Mouse (Mus musculus) embryonic facial prominence, embryonic 14.5 days (tissue): ENCODE data around the gene Adamts16. TPM values are rescaled to one million over a fixed set of nuclear protein-coding genes. Genes with fewer than 3 reads are reported as not detected.

Experiments
- ATAC-seq: fragments of 200-750 bp; cut with Nextera tagmentation; 2 replicates; pipeline ENCODE4 v1.8.0; 2017; ENCODE audit warnings: low read depth, moderate number of reproducible peaks, moderate TSS enrichment
- DNase-seq: peaks from one replicate; pipeline ENCODE4 v3.0.0-alpha.2; 2015; ENCODE audit warnings: low spot score
- H3K27ac ChIP-seq: fragments of 300-500 bp; sonication (generic); replicated peaks from 2 replicates; pipeline ENCODE4 v1.5.1; 2014; ENCODE audit warnings: low read depth, mild to moderate bottlenecking, low read length, moderate library complexity
- H3K27me3 ChIP-seq: fragments of 300-500 bp; sonication (generic); replicated peaks from 2 replicates; pipeline ENCODE4 v1.6.1; 2014; ENCODE audit warnings: low read length; ENCODE audit not compliant: control insufficient read depth, insufficient read depth
- H3K36me3 ChIP-seq: fragments of 300-500 bp; sonication (generic); 2 replicates; pipeline ENCODE4 v1.6.1; 2014; ENCODE audit warnings: low read length, mixed read lengths; ENCODE audit not compliant: control insufficient read depth, insufficient read depth
- H3K4me1 ChIP-seq: fragments of 300-500 bp; sonication (generic); 2 replicates; pipeline ENCODE4 v1.6.1; 2014; ENCODE audit warnings: antibody characterized with exemption, low read length; ENCODE audit not compliant: control insufficient read depth, insufficient read depth
- H3K4me2 ChIP-seq: fragments of 300-500 bp; sonication (generic); 2 replicates; pipeline ENCODE4 v1.6.1; 2014; ENCODE audit warnings: low read depth, mild to moderate bottlenecking, low read length, moderate library complexity, mixed read lengths
- H3K4me3 ChIP-seq: fragments of 300-500 bp; sonication (generic); 2 replicates; pipeline ENCODE4 v1.5.1; 2014; ENCODE audit warnings: low read depth, mild to moderate bottlenecking, low read length
- H3K9ac ChIP-seq: fragments of 300-500 bp; sonication (generic); 2 replicates; pipeline ENCODE4 v1.6.1; 2014; ENCODE audit warnings: low read depth, mild to moderate bottlenecking, low read length, moderate library complexity, mixed read lengths
- H3K9me3 ChIP-seq: fragments of 300-500 bp; sonication (generic); 2 replicates; pipeline ENCODE4 v1.6.1; 2016; ENCODE audit warnings: low read length; ENCODE audit not compliant: control insufficient read depth
- WGBS: fragments of 180-500 bp; shearing (Covaris S2); extraction: QIAGEN DNeasy Blood & Tissue Kit; methylation state at CpG from one replicate; pipeline ENCODE4 v1.1.7; 2014; 5-methylcytosine and 5-hydroxymethylcytosine counted together
- polyA plus RNA-seq: library from polyadenylated mRNA; unstranded; fragments of >200 nt; fragmentation: Nextera tagmentation; extraction: Ambion mirVana; gene quantifications from 2 replicates; pipeline ENCODE4 v1.2.1, GENCODE M21; 2014

Adamts16 gene
- polyA plus RNA-seq, 1 experiment from 2014 or later, result 1.9 TPM

DNA sequence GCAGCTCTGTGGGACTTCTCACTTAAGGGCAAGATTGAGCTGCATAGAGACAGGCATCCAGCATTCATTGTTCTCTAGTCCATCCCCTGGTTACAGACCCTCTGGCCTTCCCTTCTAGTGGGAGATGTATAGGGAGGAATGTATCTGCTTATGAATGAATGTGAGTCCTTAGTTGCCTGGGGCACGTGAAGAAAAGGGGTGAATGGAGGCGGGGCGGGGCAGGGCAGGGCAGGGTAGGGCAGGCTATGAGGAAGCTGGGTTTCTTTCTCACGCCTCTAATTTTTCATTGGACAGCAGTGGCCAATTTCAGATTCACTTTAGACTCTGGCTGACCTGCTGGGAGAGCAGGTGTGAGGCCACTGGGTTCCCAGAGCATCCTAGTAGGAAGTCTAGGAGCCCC, 515 bp upstream of the Adamts16 start:
- 48% methylated on average over 4 of the region's 4 CpGs for WGBS
- Histone ChIP-seq H3K27me3 (peaks cover 31% of the 10 kb centered on the region), H3K36me3 (no peaks in the 10 kb centered on the region)

DNA sequence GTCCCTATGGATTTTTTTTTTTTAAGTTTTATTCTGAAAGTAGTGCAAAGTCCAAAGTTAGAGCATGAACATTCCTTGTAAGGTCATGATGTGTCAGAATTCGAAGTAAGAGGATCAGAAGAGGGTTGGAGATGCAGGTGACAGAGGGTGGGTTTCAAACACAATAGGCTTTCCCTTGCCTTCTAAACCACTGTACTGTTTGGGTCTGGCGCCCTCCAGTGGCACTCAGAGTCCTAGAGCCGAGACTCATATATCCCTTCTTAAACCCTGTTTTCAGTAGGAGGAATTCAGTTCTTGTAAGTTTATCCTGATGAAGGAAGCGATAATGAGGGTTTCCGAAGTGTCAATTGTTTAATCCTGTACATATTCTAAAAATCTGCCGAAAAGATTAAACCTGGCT, 1.4 kb downstream of the Adamts16 start:
- no peaks in the 10 kb centered on the region; the same call in 1 of the 2 replicates for H3K4me1 ChIP-seq
- no peak overlapping the region for H3K4me3 ChIP-seq
- H3K9ac ChIP-seq, result no peak overlapping the region
- H3K9me3 ChIP-seq, result no peaks in the 10 kb centered on the region
- DNase-seq (peak; percentile 81), ATAC-seq (peak; percentile 87)
- peaks cover 31% of the 10 kb centered on the region for H3K27me3 ChIP-seq
- 10% methylated on average over 6 of the region's 6 CpGs for WGBS
- no peak overlapping the region for H3K27ac ChIP-seq
- no peak overlapping the region for H3K4me2 ChIP-seq
- H3K36me3 ChIP-seq, result no peaks in the 10 kb centered on the region

More for the DNA sequence above, 515 bp upstream of the Adamts16 start:
- Histone ChIP-seq H3K27ac (no peak overlapping the region), H3K4me2 (no peak overlapping the region), H3K9ac (no peak overlapping the region), H3K4me3 (no peak overlapping the region), H3K4me1 (no peaks in the 10 kb centered on the region), H3K9me3 (no peaks in the 10 kb centered on the region)
- ATAC-seq (no peak), DNase-seq (no peak)

GRCm38 (mm10) chr13:70837571-70837970, 4.0 kb downstream of the Adamts16 start:
- no peak overlapping the region for H3K4me3 ChIP-seq
- H3K4me1 ChIP-seq, result no peaks in the 10 kb centered on the region; the same call in 1 of the 2 replicates
- H3K4me2 ChIP-seq, result no peak overlapping the region
- H3K9me3 ChIP-seq, result no peaks in the 10 kb centered on the region
- DNase-seq (no peak), ATAC-seq (no peak)
- no peaks in the 10 kb centered on the region for H3K36me3 ChIP-seq
- no peak overlapping the region for H3K9ac ChIP-seq
- H3K27ac ChIP-seq, result no peak overlapping the region
- WGBS, result 70% methylated on average over 5 of the region's 5 CpGs
- peaks cover 25% of the 10 kb centered on the region for H3K27me3 ChIP-seq

DNA sequence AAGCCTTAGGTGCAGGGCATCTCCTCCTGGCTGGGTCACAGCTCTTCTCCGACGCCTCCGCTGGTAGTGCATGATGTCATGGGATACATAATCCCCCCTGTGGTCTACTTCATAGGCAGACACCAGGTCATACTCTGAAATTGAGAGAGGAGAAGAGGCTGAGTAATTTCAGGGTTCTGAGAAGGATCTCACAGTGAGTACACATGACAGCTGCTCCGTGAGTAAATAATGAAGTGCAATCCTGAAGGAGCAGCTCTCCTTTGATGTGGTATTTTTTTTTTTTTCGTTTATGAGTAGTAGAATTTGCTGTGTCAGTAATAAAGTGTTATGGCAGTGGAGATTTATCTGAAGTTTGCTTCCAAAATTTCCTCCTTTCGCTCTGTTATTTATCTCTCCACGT, 5.4 kb downstream of the Adamts16 start:
- Histone ChIP-seq H3K4me3 (no peak overlapping the region), H3K4me2 (no peak overlapping the region), H3K27ac (no peak overlapping the region), H3K9ac (no peak overlapping the region), H3K27me3 (peaks cover 12% of the 10 kb centered on the region), H3K4me1 (no peaks in the 10 kb centered on the region; the same call in 1 of the 2 replicates), H3K9me3 (no peaks in the 10 kb centered on the region), H3K36me3 (no peaks in the 10 kb centered on the region)
- ATAC-seq (no peak), DNase-seq (peak; percentile 31)
- 48% methylated on average over 7 of the region's 7 CpGs for WGBS

DNA sequence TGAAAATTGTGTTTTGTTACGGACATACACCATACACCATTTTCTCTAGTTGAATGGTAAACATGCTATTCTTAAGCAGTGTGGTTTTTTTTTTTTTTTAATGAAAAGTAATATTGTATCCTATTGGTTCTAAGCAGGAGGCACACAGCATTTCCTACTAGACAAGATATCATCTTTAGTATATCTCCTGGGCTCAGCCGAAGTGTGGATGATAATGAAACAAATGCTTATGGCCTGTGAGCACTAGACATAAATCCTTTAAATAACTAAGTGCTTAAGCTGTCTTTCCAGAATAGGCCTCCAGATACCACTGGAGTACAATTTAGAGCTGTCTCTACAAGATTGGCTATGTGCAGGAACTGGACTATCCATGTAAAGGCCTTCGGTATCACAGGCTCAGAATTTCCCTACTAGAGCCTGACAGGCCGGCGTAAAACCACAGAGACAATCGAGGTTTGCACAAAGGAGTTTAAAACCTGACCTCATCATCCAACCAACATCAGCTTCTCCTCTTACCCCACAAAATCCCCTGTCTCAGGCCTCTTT, 8.9 kb downstream of the Adamts16 start:
- DNase-seq, result no peak
- 78% methylated on average over 6 of the region's 6 CpGs for WGBS
- no peak for ATAC-seq
- Histone ChIP-seq H3K9me3 (no peaks in the 10 kb centered on the region), H3K9ac (no peak overlapping the region), H3K27me3 (no peaks in the 10 kb centered on the region), H3K27ac (no peak overlapping the region), H3K4me2 (no peak overlapping the region), H3K36me3 (no peaks in the 10 kb centered on the region), H3K4me3 (no peak overlapping the region), H3K4me1 (no peaks in the 10 kb centered on the region; the same call in 1 of the 2 replicates)

- H3K9ac ChIP-seq, result no peak overlapping the region
- H3K4me3 ChIP-seq, result no peak overlapping the region
- H3K4me1 ChIP-seq, result no peaks in the 10 kb centered on the region; the same call in 1 of the 2 replicates
- DNase-seq (peak; percentile 71), ATAC-seq (no peak)
- H3K36me3 ChIP-seq, result no peaks in the 10 kb centered on the region
- H3K27me3 ChIP-seq, result no peaks in the 10 kb centered on the region
- H3K4me2 ChIP-seq, result no peak overlapping the region
- 55% methylated on average over 4 of the region's 4 CpGs for WGBS
- no peaks in the 10 kb centered on the region for H3K9me3 ChIP-seq
- H3K27ac ChIP-seq, result no peak overlapping the region
Measured at GRCm38 (mm10) chr13:70831041-70831440, 10.6 kb downstream of the Adamts16 start.

- Histone ChIP-seq H3K4me3 (no peak overlapping the region), H3K9me3 (no peaks in the 10 kb centered on the region), H3K9ac (no peak overlapping the region), H3K27me3 (no peaks in the 10 kb centered on the region), H3K27ac (no peak overlapping the region), H3K4me2 (no peak overlapping the region), H3K36me3 (no peaks in the 10 kb centered on the region), H3K4me1 (no peaks in the 10 kb centered on the region)
- 42% methylated on average over 4 of the region's 4 CpGs for WGBS
- DNase-seq (peak; percentile 21), ATAC-seq (0 out of 2 replicates have a peak, but pooled peaks have one; percentile 41)
Measured at GRCm38 (mm10) chr13:70827507-70827906, 14.1 kb downstream of the Adamts16 start.

GRCm38 (mm10) chr13:70825265-70825664, 16.3 kb downstream of the Adamts16 start:
- Histone ChIP-seq H3K4me2 (no peak overlapping the region), H3K9ac (no peak overlapping the region), H3K4me1 (no peaks in the 10 kb centered on the region), H3K9me3 (no peaks in the 10 kb centered on the region), H3K27me3 (no peaks in the 10 kb centered on the region), H3K36me3 (no peaks in the 10 kb centered on the region), H3K4me3 (no peak overlapping the region), H3K27ac (no peak overlapping the region)
- DNase-seq (no peak), ATAC-seq (no peak)
- WGBS, result 74% methylated on average over 5 of the region's 5 CpGs

DNA sequence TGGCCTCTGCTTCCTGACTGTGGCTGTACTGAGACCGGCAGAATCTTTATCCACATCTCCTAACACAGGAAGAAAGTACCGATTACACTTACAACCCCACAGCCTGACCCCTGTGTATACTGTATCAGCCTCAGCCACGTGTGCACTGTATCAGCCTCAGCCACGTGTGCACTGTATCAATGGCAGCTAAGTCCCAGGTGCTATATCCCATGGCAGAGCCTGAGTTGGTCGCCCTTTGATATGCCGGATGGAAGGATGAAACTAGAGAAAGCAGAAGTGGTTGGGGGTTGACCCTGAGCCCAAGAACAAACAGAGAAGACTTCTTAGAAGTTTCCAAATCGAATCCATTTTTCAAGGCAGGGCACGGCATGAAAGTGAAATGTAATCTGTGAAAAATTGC, 17.9 kb downstream of the Adamts16 start:
- WGBS, result 34% methylated on average over 8 of the region's 8 CpGs
- H3K27ac ChIP-seq, result no peak overlapping the region
- DNase-seq, result no peak

More for the DNA sequence above, 17.9 kb downstream of the Adamts16 start:
- H3K4me3 ChIP-seq, result no peak overlapping the region
- ATAC-seq, result peak; percentile 72; the same call in 1 of the 2 replicates
- no peak overlapping the region for H3K9ac ChIP-seq
- H3K36me3 ChIP-seq, result no peaks in the 10 kb centered on the region
- H3K4me2 ChIP-seq, result no peak overlapping the region
- no peaks in the 10 kb centered on the region for H3K27me3 ChIP-seq
- H3K9me3 ChIP-seq, result no peaks in the 10 kb centered on the region
- no peaks in the 10 kb centered on the region for H3K4me1 ChIP-seq
